Mouse (Mus musculus): ENCODE data around the gene Prkcq. TPM values are rescaled to one million over a fixed set of nuclear protein-coding genes. Genes with fewer than 3 reads are reported as not detected.

Gene Prkcq
- polyA plus RNA-seq, 1 experiment from 2014 or later = 20.1 TPM

DNA sequence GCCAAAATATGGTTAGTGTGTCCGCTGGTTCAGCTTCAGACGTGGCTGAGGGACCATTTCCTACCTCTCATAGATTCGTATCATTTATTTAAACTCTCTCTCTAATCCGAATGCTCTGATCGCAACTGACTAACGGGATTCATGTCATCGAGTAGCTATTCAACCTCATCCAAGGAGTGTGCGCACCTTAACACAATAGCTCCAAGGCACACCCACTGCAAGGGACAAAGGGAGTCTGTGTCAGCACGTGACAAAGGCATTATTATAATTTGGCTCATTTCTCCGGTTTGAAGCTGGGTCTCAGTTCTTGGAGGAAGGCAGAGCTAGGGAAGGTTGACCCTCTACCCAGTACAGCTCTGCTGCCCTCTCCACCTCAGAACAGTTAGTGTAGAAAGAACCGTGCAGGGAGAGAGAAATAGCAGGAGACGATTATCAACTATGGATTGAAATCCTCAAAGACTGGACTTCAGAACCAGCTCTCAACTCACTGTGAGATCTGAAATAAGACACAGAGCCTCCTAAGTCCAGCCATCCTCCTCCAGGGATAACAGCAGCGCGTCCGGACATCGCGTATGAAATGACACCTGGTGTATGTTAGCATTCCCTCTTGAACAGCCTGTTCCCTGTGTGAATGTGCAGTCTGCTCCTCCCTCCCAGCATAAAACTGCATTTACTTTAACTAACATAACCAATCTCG lies 116.1 kb downstream of the Prkcq start:
- ATAC-seq = peak; percentile 88
- Histone ChIP-seq H3K4me3 (ENCODE audit: low read length) (0 out of 2 replicates have a peak overlapping the region, but pooled peaks have one; percentile 1), H3K9ac (ENCODE audit: low read depth, low read length) (no peak overlapping the region), H3K4me2 (ENCODE audit: low read length) (peak overlapping the region; percentile 14; the same call in 1 of the 2 replicates), H3K9me3 (ENCODE audit: control insufficient read depth, low read length) (no peaks in the 10 kb centered on the region), H3K36me3 (ENCODE audit: control insufficient read depth, insufficient read depth, low read length) (no peaks in the 10 kb centered on the region), H3K27ac (ENCODE audit: low read depth, low read length) (no peak overlapping the region), H3K27me3 (replicated peaks; ENCODE audit: control insufficient read depth, insufficient read depth, low read length) (no peaks in the 10 kb centered on the region), H3K4me1 (ENCODE audit: control insufficient read depth, insufficient read depth, low read depth, low read length) (no peaks in the 10 kb centered on the region)
- WGBS = 70% methylated on average over 18 of the region's 18 CpGs

DNA sequence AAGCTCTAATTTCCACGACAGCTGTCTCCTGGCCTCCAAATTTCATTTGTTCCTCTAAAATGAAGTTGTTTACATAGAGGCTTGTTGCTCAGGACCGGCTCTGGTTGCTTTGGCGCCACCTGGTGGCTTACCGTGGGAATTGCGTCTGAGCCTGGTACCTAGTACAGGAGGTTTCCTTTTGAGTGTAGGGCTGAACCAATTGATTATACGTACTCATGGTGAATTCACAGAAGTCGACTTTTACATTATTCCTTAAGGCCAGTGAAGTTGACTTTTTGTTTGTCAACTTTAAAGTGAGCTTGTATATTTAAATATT lies 116.6 kb downstream of the Prkcq start:
- H3K4me1 ChIP-seq (ENCODE audit: control insufficient read depth, insufficient read depth, low read depth, low read length) = no peaks in the 10 kb centered on the region
- peak overlapping the region; percentile 14; the same call in 1 of the 2 replicates for H3K4me2 ChIP-seq (ENCODE audit: low read length)
- no peaks in the 10 kb centered on the region for H3K36me3 ChIP-seq (ENCODE audit: control insufficient read depth, insufficient read depth, low read length)
- H3K27me3 ChIP-seq (replicated peaks; ENCODE audit: control insufficient read depth, insufficient read depth, low read length) = no peaks in the 10 kb centered on the region
- H3K27ac ChIP-seq (ENCODE audit: low read depth, low read length) = no peak overlapping the region
- H3K9me3 ChIP-seq (ENCODE audit: control insufficient read depth, low read length) = no peaks in the 10 kb centered on the region
- ATAC-seq = peak; percentile 95
- WGBS = 3% methylated on average over 7 of the region's 7 CpGs
- 0 out of 2 replicates have a peak overlapping the region, but pooled peaks have one; percentile 1 for H3K4me3 ChIP-seq (ENCODE audit: low read length)
- no peak overlapping the region for H3K9ac ChIP-seq (ENCODE audit: low read depth, low read length)

- 90% methylated on average over 6 of the region's 6 CpGs for WGBS
- no peak overlapping the region for H3K4me3 ChIP-seq (ENCODE audit: low read length)
- no peak for ATAC-seq
- no peaks in the 10 kb centered on the region for H3K4me1 ChIP-seq (ENCODE audit: control insufficient read depth, insufficient read depth, low read depth, low read length)
- no peaks in the 10 kb centered on the region for H3K9me3 ChIP-seq (ENCODE audit: control insufficient read depth, low read length)
- H3K36me3 ChIP-seq (ENCODE audit: control insufficient read depth, insufficient read depth, low read length) = no peaks in the 10 kb centered on the region
- H3K4me2 ChIP-seq (ENCODE audit: low read length) = no peak overlapping the region
- H3K27me3 ChIP-seq (replicated peaks; ENCODE audit: control insufficient read depth, insufficient read depth, low read length) = no peaks in the 10 kb centered on the region
- H3K27ac ChIP-seq (ENCODE audit: low read depth, low read length) = no peak overlapping the region
- no peak overlapping the region for H3K9ac ChIP-seq (ENCODE audit: low read depth, low read length)
These were observed 119.0 kb downstream of the Prkcq start for GRCm38 (mm10) chr2:11290931-11291330.

GRCm38 (mm10) chr2:11291570-11292405 lies 119.9 kb downstream of the Prkcq start:
- 70% methylated on average over 9 of the region's 9 CpGs for WGBS
- no peak for ATAC-seq
- H3K4me1 ChIP-seq (ENCODE audit: control insufficient read depth, insufficient read depth, low read depth, low read length) = no peaks in the 10 kb centered on the region

GRCm38 (mm10) chr2:11293144-11293543 lies 121.2 kb downstream of the Prkcq start:
- H3K27me3 ChIP-seq (replicated peaks; ENCODE audit: control insufficient read depth, insufficient read depth, low read length) = no peaks in the 10 kb centered on the region
- no peaks in the 10 kb centered on the region for H3K9me3 ChIP-seq (ENCODE audit: control insufficient read depth, low read length)
- 86% methylated on average over 13 of the region's 13 CpGs for WGBS
- no peak overlapping the region for H3K4me3 ChIP-seq (ENCODE audit: low read length)
- H3K9ac ChIP-seq (ENCODE audit: low read depth, low read length) = no peak overlapping the region
- no peaks in the 10 kb centered on the region for H3K36me3 ChIP-seq (ENCODE audit: control insufficient read depth, insufficient read depth, low read length)
- no peak for ATAC-seq
- H3K4me2 ChIP-seq (ENCODE audit: low read length) = no peak overlapping the region
- no peak overlapping the region for H3K27ac ChIP-seq (ENCODE audit: low read depth, low read length)
- no peaks in the 10 kb centered on the region for H3K4me1 ChIP-seq (ENCODE audit: control insufficient read depth, insufficient read depth, low read depth, low read length)

More at GRCm38 (mm10) chr2:11291570-11292405, 119.9 kb downstream of the Prkcq start:
- no peak overlapping the region for H3K4me2 ChIP-seq (ENCODE audit: low read length)
- H3K27me3 ChIP-seq (replicated peaks; ENCODE audit: control insufficient read depth, insufficient read depth, low read length) = no peaks in the 10 kb centered on the region
- no peaks in the 10 kb centered on the region for H3K9me3 ChIP-seq (ENCODE audit: control insufficient read depth, low read length)
- H3K9ac ChIP-seq (ENCODE audit: low read depth, low read length) = no peak overlapping the region
- H3K4me3 ChIP-seq (ENCODE audit: low read length) = no peak overlapping the region
- H3K36me3 ChIP-seq (ENCODE audit: control insufficient read depth, insufficient read depth, low read length) = no peaks in the 10 kb centered on the region
- no peak overlapping the region for H3K27ac ChIP-seq (ENCODE audit: low read depth, low read length)

GRCm38 (mm10) chr2:11294643-11295191 lies 122.8 kb downstream of the Prkcq start:
- Histone ChIP-seq H3K4me3 (ENCODE audit: low read length) (no peak overlapping the region), H3K36me3 (ENCODE audit: control insufficient read depth, insufficient read depth, low read length) (no peaks in the 10 kb centered on the region), H3K9ac (ENCODE audit: low read depth, low read length) (no peak overlapping the region), H3K27me3 (replicated peaks; ENCODE audit: control insufficient read depth, insufficient read depth, low read length) (no peaks in the 10 kb centered on the region), H3K9me3 (ENCODE audit: control insufficient read depth, low read length) (no peaks in the 10 kb centered on the region), H3K4me2 (ENCODE audit: low read length) (no peak overlapping the region), H3K27ac (ENCODE audit: low read depth, low read length) (no peak overlapping the region), H3K4me1 (ENCODE audit: control insufficient read depth, insufficient read depth, low read depth, low read length) (no peaks in the 10 kb centered on the region)
- no peak for ATAC-seq
- WGBS = 71% methylated on average over 5 of the region's 5 CpGs

DNA sequence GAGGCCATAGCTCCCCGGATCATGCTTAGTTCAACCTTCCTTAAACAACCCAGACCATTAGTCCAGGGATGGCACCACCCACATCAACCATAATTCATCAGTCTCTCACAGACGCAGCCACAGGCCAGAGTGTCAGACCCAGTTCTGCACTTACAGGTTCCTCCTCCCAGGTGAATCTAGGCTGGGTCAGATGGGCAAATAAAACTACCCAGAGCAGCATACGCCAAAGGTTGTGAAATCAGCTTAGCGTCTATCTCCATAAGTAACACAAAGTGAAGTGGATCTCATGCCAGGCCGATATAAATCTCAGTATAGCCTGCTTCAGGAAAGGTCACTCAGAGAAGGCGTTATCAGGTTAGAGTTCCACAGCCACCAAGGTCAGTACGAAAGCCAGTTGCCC lies 126.9 kb downstream of the Prkcq start:
- H3K9ac ChIP-seq (ENCODE audit: low read depth, low read length) = no peak overlapping the region
- H3K4me1 ChIP-seq (ENCODE audit: control insufficient read depth, insufficient read depth, low read depth, low read length) = no peaks in the 10 kb centered on the region
- H3K27ac ChIP-seq (ENCODE audit: low read depth, low read length) = no peak overlapping the region
- H3K4me2 ChIP-seq (ENCODE audit: low read length) = no peak overlapping the region
- no peak for ATAC-seq
- no peaks in the 10 kb centered on the region for H3K27me3 ChIP-seq (replicated peaks; ENCODE audit: control insufficient read depth, insufficient read depth, low read length)
- no peaks in the 10 kb centered on the region for H3K36me3 ChIP-seq (ENCODE audit: control insufficient read depth, insufficient read depth, low read length)
- WGBS = 92% methylated on average over 7 of the region's 7 CpGs
- no peaks in the 10 kb centered on the region for H3K9me3 ChIP-seq (ENCODE audit: control insufficient read depth, low read length)
- no peak overlapping the region for H3K4me3 ChIP-seq (ENCODE audit: low read length)

DNA sequence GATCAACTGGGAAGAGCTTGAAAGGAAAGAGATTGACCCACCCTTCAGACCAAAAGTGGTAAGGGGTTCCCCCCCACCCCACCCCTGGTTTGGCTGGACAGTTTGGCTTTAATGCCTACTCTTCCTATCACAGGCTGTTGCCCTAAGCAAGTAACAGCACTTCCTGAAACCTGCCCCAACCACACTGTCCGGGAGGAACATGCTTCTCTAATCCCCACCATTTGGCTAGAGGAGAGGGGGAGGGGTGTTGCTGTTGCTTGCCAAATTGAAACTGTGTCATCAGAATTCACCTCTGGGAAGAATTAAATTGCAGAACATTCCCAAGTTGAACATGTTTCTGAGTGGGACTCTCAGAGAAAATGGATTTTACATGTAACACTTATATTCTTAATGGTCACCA lies 127.5 kb downstream of the Prkcq start:
- H3K36me3 ChIP-seq (ENCODE audit: control insufficient read depth, insufficient read depth, low read length) = no peaks in the 10 kb centered on the region
- H3K4me3 ChIP-seq (ENCODE audit: low read length) = no peak overlapping the region
- no peaks in the 10 kb centered on the region for H3K4me1 ChIP-seq (ENCODE audit: control insufficient read depth, insufficient read depth, low read depth, low read length)
- H3K27ac ChIP-seq (ENCODE audit: low read depth, low read length) = no peak overlapping the region
- no peaks in the 10 kb centered on the region for H3K9me3 ChIP-seq (ENCODE audit: control insufficient read depth, low read length)
- no peak for ATAC-seq
- H3K9ac ChIP-seq (ENCODE audit: low read depth, low read length) = no peak overlapping the region
- no peak overlapping the region for H3K4me2 ChIP-seq (ENCODE audit: low read length)
- no peaks in the 10 kb centered on the region for H3K27me3 ChIP-seq (replicated peaks; ENCODE audit: control insufficient read depth, insufficient read depth, low read length)
- WGBS = 52% methylated on average over 1 of the region's 1 CpGs

GRCm38 (mm10) chr2:11300362-11300761 lies 128.5 kb downstream of the Prkcq start:
- Histone ChIP-seq H3K27me3 (replicated peaks; ENCODE audit: control insufficient read depth, insufficient read depth, low read length) (no peaks in the 10 kb centered on the region), H3K4me3 (ENCODE audit: low read length) (no peak overlapping the region), H3K9me3 (ENCODE audit: control insufficient read depth, low read length) (no peaks in the 10 kb centered on the region), H3K9ac (ENCODE audit: low read depth, low read length) (no peak overlapping the region), H3K4me2 (ENCODE audit: low read length) (no peak overlapping the region), H3K4me1 (ENCODE audit: control insufficient read depth, insufficient read depth, low read depth, low read length) (no peaks in the 10 kb centered on the region), H3K27ac (ENCODE audit: low read depth, low read length) (no peak overlapping the region), H3K36me3 (ENCODE audit: control insufficient read depth, insufficient read depth, low read length) (no peaks in the 10 kb centered on the region)
- no peak for ATAC-seq
- 88% methylated on average over 6 of the region's 6 CpGs for WGBS

All from hindbrain, embryonic 16.5 days (tissue).